Mouse (Mus musculus): Measurements from ENCODE around the gene Unc119b. TPM values are rescaled to one million over a fixed set of nuclear protein-coding genes. Genes with fewer than 3 reads are reported as not detected.
A peak's percentile ranks its signal among the peaks of the same experiment; 100 is the strongest.

The Unc119b gene
- total and polyA plus RNA-seq, 2 experiments from 2014 or later: 22.5 to 32.1 TPM

DNA sequence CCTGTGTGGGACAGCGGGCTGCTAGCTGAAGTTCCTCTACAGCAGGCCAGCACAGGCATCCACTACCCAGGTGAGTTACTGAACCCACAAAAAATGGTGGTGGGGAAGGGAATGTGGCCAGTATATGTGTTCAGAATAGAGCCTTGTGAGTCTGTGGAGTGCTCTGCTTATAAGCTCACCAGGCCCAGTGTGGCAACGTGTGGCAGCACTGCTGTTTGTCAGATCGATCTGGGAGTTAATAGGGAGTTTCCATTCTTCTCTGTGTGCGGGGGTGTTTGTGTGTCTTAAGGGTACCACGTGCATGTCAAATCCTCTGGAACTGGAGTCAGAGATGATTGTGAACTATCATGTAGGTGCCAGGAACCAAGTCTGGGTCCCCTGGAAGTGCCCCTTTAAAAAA, 35.2 kb downstream of the Unc119b start:
- 77% methylated on average over 5 of the region's 5 CpGs for WGBS
- Histone ChIP-seq H3K27ac (no peak overlapping the region), H3K9ac (replicated peaks; ENCODE audit: low read length) (no peak overlapping the region), H3K27me3 (ENCODE audit: insufficient read depth, low read length) (no peaks in the 10 kb centered on the region), H3K9me3 (ENCODE audit: low read length) (no peaks in the 10 kb centered on the region), H3K4me2 (ENCODE audit: low read depth, low read length) (no peak overlapping the region), H3K36me3 (ENCODE audit: insufficient read depth, low read length) (peaks cover 34% of the 10 kb centered on the region), H3K4me3 (ENCODE audit: low read length) (no peak overlapping the region), H3K4me1 (ENCODE audit: insufficient read depth, low read length) (no peaks in the 10 kb centered on the region)
- DNase-seq (ENCODE audit: low spot score) (no peak), ATAC-seq (no peak)
- TF ChIP-seq CTCF (IDR thresholded peaks at IDR 0.05; ENCODE audit: low read depth): no peak

DNA sequence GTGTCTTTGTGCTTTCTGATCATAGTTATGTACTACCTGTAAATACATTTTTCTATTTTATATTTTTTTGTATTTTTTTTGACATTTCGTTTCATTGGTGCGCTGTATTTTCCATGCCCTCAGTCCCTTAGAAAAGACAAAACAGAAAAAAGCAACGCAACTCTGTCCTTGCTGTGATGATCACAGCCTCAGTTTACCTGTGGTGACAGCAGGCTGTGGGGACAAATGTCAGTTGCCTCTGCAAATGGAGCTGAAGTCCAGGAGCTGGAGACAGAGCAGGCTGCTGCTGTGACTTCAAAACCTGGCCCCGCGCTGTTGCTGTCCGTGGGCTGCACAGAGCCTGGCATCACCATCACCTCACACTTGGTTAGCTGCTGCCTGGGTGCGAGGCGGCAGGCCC, 36.6 kb downstream of the Unc119b start, which contains the start of gene Gm10401:
Gene Gm10401, minus strand, starts transcription at position 101 of the 400 bp plus-strand sequence.
- H3K4me1 ChIP-seq (ENCODE audit: insufficient read depth, low read length): no peaks in the 10 kb centered on the region
- 97% methylated on average over 8 of the region's 8 CpGs for WGBS

GRCm38 (mm10) chr5:115091776-115092175, 43.0 kb downstream of the Unc119b start:
- Histone ChIP-seq H3K4me3 (ENCODE audit: low read length) (no peak overlapping the region), H3K27me3 (ENCODE audit: insufficient read depth, low read length) (no peaks in the 10 kb centered on the region), H3K9ac (replicated peaks; ENCODE audit: low read length) (no peak overlapping the region), H3K9me3 (ENCODE audit: low read length) (no peaks in the 10 kb centered on the region), H3K4me1 (ENCODE audit: insufficient read depth, low read length) (peaks cover 2% of the 10 kb centered on the region; the same call in 1 of the 2 replicates), H3K4me2 (ENCODE audit: low read depth, low read length) (no peak overlapping the region), H3K27ac (no peak overlapping the region), H3K36me3 (ENCODE audit: insufficient read depth, low read length) (peaks cover 59% of the 10 kb centered on the region)
- DNase-seq (ENCODE audit: low spot score) (no peak), ATAC-seq (no peak)
- 88% methylated on average over 6 of the region's 6 CpGs for WGBS
- no peak for TF ChIP-seq CTCF (IDR thresholded peaks at IDR 0.05; ENCODE audit: low read depth)

More for the DNA sequence above, 36.6 kb downstream of the Unc119b start, which contains the start of gene Gm10401:
- no peak for TF ChIP-seq CTCF (IDR thresholded peaks at IDR 0.05; ENCODE audit: low read depth)
- Histone ChIP-seq H3K4me3 (ENCODE audit: low read length) (no peak within 1 kb of the TSS), H3K9ac (replicated peaks; ENCODE audit: low read length) (no peak within 1 kb of the TSS), H3K36me3 (ENCODE audit: insufficient read depth, low read length) (peaks cover 34% of the 10 kb centered on the region), H3K27ac (no peak within 1 kb of the TSS), H3K9me3 (ENCODE audit: low read length) (no peaks in the 10 kb centered on the region), H3K27me3 (ENCODE audit: insufficient read depth, low read length) (no peaks in the 10 kb centered on the region), H3K4me2 (ENCODE audit: low read depth, low read length) (no peak within 1 kb of the TSS)
- no peak for ATAC-seq
- DNase-seq (ENCODE audit: low spot score): no peak

GRCm38 (mm10) chr5:115091015-115091414, 43.8 kb downstream of the Unc119b start:
- TF ChIP-seq CTCF (IDR thresholded peaks at IDR 0.05; ENCODE audit: low read depth): no peak
- Histone ChIP-seq H3K4me3 (ENCODE audit: low read length) (no peak overlapping the region), H3K9ac (replicated peaks; ENCODE audit: low read length) (no peak overlapping the region), H3K4me1 (ENCODE audit: insufficient read depth, low read length) (peaks cover 2% of the 10 kb centered on the region; the same call in 1 of the 2 replicates), H3K27me3 (ENCODE audit: insufficient read depth, low read length) (no peaks in the 10 kb centered on the region), H3K27ac (no peak overlapping the region), H3K9me3 (ENCODE audit: low read length) (no peaks in the 10 kb centered on the region), H3K36me3 (ENCODE audit: insufficient read depth, low read length) (peaks cover 58% of the 10 kb centered on the region), H3K4me2 (ENCODE audit: low read depth, low read length) (no peak overlapping the region)
- ATAC-seq (no peak), DNase-seq (ENCODE audit: low spot score) (no peak)
- 83% methylated on average over 3 of the region's 3 CpGs for WGBS

DNA sequence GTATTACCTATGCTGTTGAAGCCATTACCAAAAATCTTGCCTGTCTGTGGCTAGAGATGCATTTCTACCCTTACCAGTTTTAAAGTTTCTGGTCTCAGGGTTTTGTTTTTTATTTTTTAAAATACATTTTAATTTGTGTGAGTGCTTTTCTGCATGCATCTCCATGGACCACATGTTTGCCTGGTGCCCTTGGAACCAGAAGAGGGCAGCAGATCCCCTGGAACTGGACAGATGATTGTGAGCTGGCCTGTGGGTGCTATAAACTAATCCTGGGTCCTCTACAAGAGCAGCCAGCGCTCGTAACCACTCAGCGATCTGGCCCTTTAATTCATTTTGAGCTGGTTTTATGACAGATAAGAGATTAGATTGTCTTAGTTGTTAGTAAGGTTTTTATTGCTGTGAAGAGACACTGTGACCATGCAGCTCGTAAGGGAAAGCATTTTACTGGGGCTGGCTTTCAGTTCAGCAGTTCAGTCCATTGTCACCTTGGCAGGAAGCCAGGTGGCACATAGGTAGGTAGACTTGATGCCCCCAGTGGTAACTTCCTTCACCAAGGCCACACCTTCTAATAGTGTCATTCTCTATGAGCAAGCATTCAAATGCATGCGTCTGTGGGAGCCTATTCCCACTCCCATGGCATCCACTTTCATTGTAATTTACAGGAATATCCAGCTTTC, 45.0 kb downstream of the Unc119b start:
- H3K36me3 ChIP-seq (ENCODE audit: insufficient read depth, low read length): peaks cover 48% of the 10 kb centered on the region

GRCm38 (mm10) chr5:115085675-115086074, 49.1 kb downstream of the Unc119b start:
- no peak for DNase-seq (ENCODE audit: low spot score)

More for the DNA sequence above, 45.0 kb downstream of the Unc119b start:
- 92% methylated on average over 5 of the region's 5 CpGs for WGBS
- no peak for DNase-seq (ENCODE audit: low spot score)
- H3K27me3 ChIP-seq (ENCODE audit: insufficient read depth, low read length): no peaks in the 10 kb centered on the region
- H3K9ac ChIP-seq (replicated peaks; ENCODE audit: low read length): no peak overlapping the region
- no peak overlapping the region for H3K4me3 ChIP-seq (ENCODE audit: low read length)
- H3K4me1 ChIP-seq (ENCODE audit: insufficient read depth, low read length): peaks cover 2% of the 10 kb centered on the region; the same call in 1 of the 2 replicates
- H3K4me2 ChIP-seq (ENCODE audit: low read depth, low read length): no peak overlapping the region
- TF ChIP-seq CTCF (IDR thresholded peaks at IDR 0.05; ENCODE audit: low read depth): 0 out of 2 replicates have a peak, but pooled peaks have one; percentile 28
- H3K9me3 ChIP-seq (ENCODE audit: low read length): no peaks in the 10 kb centered on the region
- no peak overlapping the region for H3K27ac ChIP-seq
- ATAC-seq: no peak

DNA sequence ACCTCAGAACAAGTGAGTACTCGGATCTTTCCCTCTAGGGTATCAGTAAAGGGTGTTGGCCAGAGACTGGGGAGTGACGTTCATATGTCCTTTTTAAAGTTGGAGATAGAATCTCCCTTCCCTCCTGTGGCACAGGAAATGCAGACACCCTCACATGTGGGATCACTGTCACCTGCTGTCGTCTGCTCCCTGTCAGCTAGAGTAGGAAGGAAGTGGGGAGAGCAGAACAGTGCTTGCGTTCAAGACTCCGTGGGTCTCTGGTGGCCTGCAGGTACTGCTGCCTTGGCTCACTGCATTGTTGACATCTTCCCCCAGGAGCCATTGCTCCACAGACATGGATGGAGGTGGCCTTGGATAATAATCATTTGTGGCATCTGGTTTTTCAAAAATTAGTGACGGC, 51.3 kb downstream of the Unc119b start:
- H3K9ac ChIP-seq (replicated peaks; ENCODE audit: low read length): no peak overlapping the region
- no peak for ATAC-seq
- TF ChIP-seq CTCF (IDR thresholded peaks at IDR 0.05; ENCODE audit: low read depth): no peak
- H3K27ac ChIP-seq: no peak overlapping the region
- no peak for DNase-seq (ENCODE audit: low spot score)
- H3K4me1 ChIP-seq (ENCODE audit: insufficient read depth, low read length): no peaks in the 10 kb centered on the region
- no peak overlapping the region for H3K4me2 ChIP-seq (ENCODE audit: low read depth, low read length)
- no peaks in the 10 kb centered on the region for H3K9me3 ChIP-seq (ENCODE audit: low read length)
- 90% methylated on average over 6 of the region's 6 CpGs for WGBS
- peaks cover 34% of the 10 kb centered on the region for H3K36me3 ChIP-seq (ENCODE audit: insufficient read depth, low read length)
- no peak overlapping the region for H3K4me3 ChIP-seq (ENCODE audit: low read length)
- no peaks in the 10 kb centered on the region for H3K27me3 ChIP-seq (ENCODE audit: insufficient read depth, low read length)

More at GRCm38 (mm10) chr5:115085675-115086074, 49.1 kb downstream of the Unc119b start:
- no peaks in the 10 kb centered on the region for H3K27me3 ChIP-seq (ENCODE audit: insufficient read depth, low read length)
- H3K27ac ChIP-seq: no peak overlapping the region
- H3K36me3 ChIP-seq (ENCODE audit: insufficient read depth, low read length): peaks cover 53% of the 10 kb centered on the region
- ATAC-seq: no peak
- H3K4me1 ChIP-seq (ENCODE audit: insufficient read depth, low read length): no peaks in the 10 kb centered on the region
- H3K4me3 ChIP-seq (ENCODE audit: low read length): no peak overlapping the region
- WGBS: 93% methylated on average over 2 of the region's 2 CpGs
- no peak for TF ChIP-seq CTCF (IDR thresholded peaks at IDR 0.05; ENCODE audit: low read depth)
- no peak overlapping the region for H3K4me2 ChIP-seq (ENCODE audit: low read depth, low read length)
- no peak overlapping the region for H3K9ac ChIP-seq (replicated peaks; ENCODE audit: low read length)
- H3K9me3 ChIP-seq (ENCODE audit: low read length): no peaks in the 10 kb centered on the region
